Mouse (Mus musculus): ENCODE data around the gene Ptcd2.
"Not testable (repeated sequence)": the region's sequence is repeated elsewhere in the genome, so short reads cannot be mapped to it uniquely, and the experiment has no call there.

Ptcd2 gene

GRCm38 (mm10) chr13:99355072-99355471, 10.6 kb upstream of the Ptcd2 start:
- no peak for DNase-seq

GRCm38 (mm10) chr13:99353490-99353851, 9.0 kb upstream of the Ptcd2 start:
- DNase-seq, result no peak

- DNase-seq, result peak; percentile 97
These were observed 8.4 kb upstream of the Ptcd2 start for GRCm38 (mm10) chr13:99352758-99353489.

- no peak for DNase-seq
These were observed 7.1 kb upstream of the Ptcd2 start for GRCm38 (mm10) chr13:99351596-99351995.

GRCm38 (mm10) chr13:99351186-99351585, 6.7 kb upstream of the Ptcd2 start:
- DNase-seq, result no peak

- DNase-seq, result no peak
These were observed 5.5 kb upstream of the Ptcd2 start for GRCm38 (mm10) chr13:99350009-99350408.

GRCm38 (mm10) chr13:99343876-99344598, 468 bp downstream of the Ptcd2 start:
- no peak for DNase-seq

GRCm38 (mm10) chr13:99341504-99341903, 3.0 kb downstream of the Ptcd2 start:
- no peak for DNase-seq

- DNase-seq, result no peak
These were observed 7.0 kb downstream of the Ptcd2 start for GRCm38 (mm10) chr13:99337510-99337909.

GRCm38 (mm10) chr13:99331255-99331654, 13.2 kb downstream of the Ptcd2 start:
- DNase-seq, result no peak

- not testable (repeated sequence) for DNase-seq
These were observed 20.2 kb downstream of the Ptcd2 start for GRCm38 (mm10) chr13:99324337-99324685.

- DNase-seq, result no peak
These were observed 20.7 kb downstream of the Ptcd2 start for GRCm38 (mm10) chr13:99323632-99324336.

GRCm38 (mm10) chr13:99322915-99323314, 21.6 kb downstream of the Ptcd2 start:
- not testable (repeated sequence) for DNase-seq

GRCm38 (mm10) chr13:99320453-99320852, 24.1 kb downstream of the Ptcd2 start:
- DNase-seq, result no peak

- DNase-seq, result peak; percentile 50
These were observed 27.4 kb downstream of the Ptcd2 start for GRCm38 (mm10) chr13:99317058-99317457.

GRCm38 (mm10) chr13:99316366-99316765, 28.1 kb downstream of the Ptcd2 start:
- DNase-seq, result no peak

GRCm38 (mm10) chr13:99314657-99315181, 29.8 kb downstream of the Ptcd2 start:
- DNase-seq, result no peak

GRCm38 (mm10) chr13:99314098-99314497, 30.4 kb downstream of the Ptcd2 start:
- no peak for DNase-seq

GRCm38 (mm10) chr13:99308393-99308792, 36.1 kb downstream of the Ptcd2 start:
- no peak for DNase-seq

GRCm38 (mm10) chr13:99307930-99308359, 36.6 kb downstream of the Ptcd2 start:
- DNase-seq, result no peak

GRCm38 (mm10) chr13:99306164-99306563, 38.3 kb downstream of the Ptcd2 start:
- no peak for DNase-seq

- DNase-seq, result no peak
These were observed 39.3 kb downstream of the Ptcd2 start for GRCm38 (mm10) chr13:99305186-99305585.

GRCm38 (mm10) chr13:99304365-99304764, 40.1 kb downstream of the Ptcd2 start:
- no peak for DNase-seq

GRCm38 (mm10) chr13:99303846-99304245, 40.7 kb downstream of the Ptcd2 start:
- no peak for DNase-seq

Data from embryo, embryonic 11 days (tissue).